Mouse (Mus musculus): ENCODE results near the gene Cbfa2t3. TPM values are rescaled to one million over a fixed set of nuclear protein-coding genes. Genes with fewer than 3 reads are reported as not detected.

Cbfa2t3 gene
- polyA plus RNA-seq, 1 experiment, result not detected

DNA sequence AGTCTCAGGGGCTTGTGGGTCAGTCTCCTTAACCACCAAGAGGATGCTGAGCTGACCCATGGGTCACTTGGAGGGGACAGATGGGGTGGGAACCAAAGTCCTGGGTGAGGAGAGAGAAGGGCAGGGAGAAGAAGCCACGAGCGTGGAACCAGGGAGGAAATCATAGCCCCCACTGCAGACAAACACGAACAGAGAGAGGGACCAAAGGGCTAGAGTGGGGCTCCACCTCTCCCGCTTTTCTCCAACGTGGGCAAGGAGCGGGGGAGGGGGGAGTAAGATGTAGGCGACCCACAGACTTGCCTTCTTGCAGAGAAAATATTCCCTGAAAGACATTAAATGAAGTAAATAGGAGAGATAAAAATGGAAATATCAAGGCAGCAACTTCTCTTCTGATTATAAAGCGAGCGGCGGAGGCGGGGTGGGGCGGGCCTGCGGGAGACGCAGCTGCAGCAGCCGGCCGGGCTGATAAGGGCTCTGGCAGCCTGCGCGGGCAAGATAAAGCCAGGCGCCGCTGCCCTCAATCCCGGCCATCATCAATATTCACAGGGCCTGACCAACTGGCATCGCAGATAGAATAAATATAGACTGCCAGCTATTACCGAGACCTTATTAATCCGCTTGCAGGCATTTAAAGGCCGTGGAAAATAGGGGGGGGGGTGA, 21.3 kb upstream of the Cbfa2t3 start:
- no peak for TF ChIP-seq CTCF (IDR thresholded peaks at IDR 0.05; ENCODE audit: insufficient read depth, low read depth, low read length)
- TF ChIP-seq POLR2A (IDR thresholded peaks at IDR 0.05; ENCODE audit: insufficient read depth, low read depth, low read length), result no peak; the same call in 1 of the 2 replicates
- WGBS, result 5% methylated on average over 25 of the region's 25 CpGs
- H3K27ac ChIP-seq (ENCODE audit: insufficient read depth, low read depth, low read length), result peak overlapping the region; percentile 87
- peaks cover 45% of the 10 kb centered on the region for H3K4me1 ChIP-seq (ENCODE audit: control insufficient read depth, insufficient read depth, low read length)
- H3K4me3 ChIP-seq (ENCODE audit: insufficient read depth, low read depth, low read length), result 0 out of 2 replicates have a peak overlapping the region, but pooled peaks have one; percentile 2

DNA sequence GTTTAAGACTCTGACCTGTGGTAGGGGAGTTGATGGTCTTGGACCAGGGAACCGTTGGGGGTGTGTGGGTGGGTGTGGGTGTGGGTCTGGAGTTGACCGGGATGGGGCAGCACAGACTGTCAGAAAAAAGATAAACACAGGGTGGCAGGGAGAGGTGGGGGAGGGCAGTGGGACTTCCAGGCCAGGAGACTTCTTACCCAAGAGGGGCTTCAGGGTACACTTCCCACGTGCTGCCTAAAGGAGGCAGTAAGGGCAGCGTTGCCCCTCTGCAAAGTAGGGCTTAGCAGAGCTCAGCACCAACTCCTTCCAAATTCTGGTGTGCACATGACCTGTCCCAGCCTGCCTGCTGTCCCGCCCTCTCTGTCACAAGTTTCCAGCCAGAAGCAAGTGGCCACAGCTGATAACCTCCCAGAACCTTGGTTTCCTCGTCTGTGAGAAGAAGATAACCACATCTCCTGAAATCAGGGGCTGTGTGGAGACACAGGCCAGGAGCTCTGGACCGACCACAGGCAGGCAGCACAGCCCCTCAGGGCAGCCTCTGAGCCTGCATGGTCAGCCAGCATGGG, 20.7 kb upstream of the Cbfa2t3 start:
- no peak for TF ChIP-seq CTCF (IDR thresholded peaks at IDR 0.05; ENCODE audit: insufficient read depth, low read depth, low read length)
- no peak for TF ChIP-seq POLR2A (IDR thresholded peaks at IDR 0.05; ENCODE audit: insufficient read depth, low read depth, low read length)

DNA sequence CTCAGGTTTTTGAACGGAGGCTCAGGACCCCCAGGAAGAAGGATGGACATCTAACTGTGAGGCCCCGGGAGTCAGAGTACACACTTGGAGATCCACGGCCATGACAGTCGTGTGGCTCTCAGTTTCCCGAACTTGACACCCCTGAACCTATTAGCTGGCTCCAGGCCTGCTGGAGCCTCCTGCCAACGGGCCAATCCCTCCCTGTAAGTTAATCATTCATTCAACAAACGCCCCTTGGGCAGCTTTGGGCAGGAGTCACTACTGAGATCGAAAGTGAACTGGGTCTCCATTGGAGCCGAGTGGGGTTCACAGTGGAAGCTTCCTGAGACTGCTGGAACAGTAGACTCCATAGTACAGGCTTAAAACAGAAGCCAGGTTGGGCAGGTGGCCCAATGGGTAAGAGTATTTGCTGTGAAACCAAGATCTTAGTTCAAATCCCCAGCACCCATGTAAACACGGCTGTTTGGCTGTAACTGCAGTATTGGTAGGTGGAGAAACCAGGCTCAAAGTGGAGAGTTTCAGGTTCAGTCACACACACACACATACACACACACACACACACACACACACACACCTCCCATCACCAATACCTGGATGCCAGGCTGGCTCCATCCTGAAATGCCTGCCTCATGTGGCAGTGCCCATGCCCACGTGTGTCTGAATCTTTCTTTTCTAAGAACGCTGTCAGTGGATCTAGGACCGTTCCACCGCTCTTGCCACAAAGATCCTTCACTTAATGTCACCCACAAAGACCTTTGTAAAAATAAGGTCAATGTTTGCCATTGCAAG, 20.0 kb upstream of the Cbfa2t3 start:
- no peak overlapping the region for H3K4me3 ChIP-seq (ENCODE audit: insufficient read depth, low read depth, low read length)
- TF ChIP-seq POLR2A (IDR thresholded peaks at IDR 0.05; ENCODE audit: insufficient read depth, low read depth, low read length), result no peak
- TF ChIP-seq CTCF (IDR thresholded peaks at IDR 0.05; ENCODE audit: insufficient read depth, low read depth, low read length), result no peak
- WGBS, result 85% methylated on average over 14 of the region's 14 CpGs
- peaks cover 45% of the 10 kb centered on the region for H3K4me1 ChIP-seq (ENCODE audit: control insufficient read depth, insufficient read depth, low read length)
- no peak overlapping the region for H3K27ac ChIP-seq (ENCODE audit: insufficient read depth, low read depth, low read length)

More for the DNA sequence above, 20.7 kb upstream of the Cbfa2t3 start:
- 31% methylated on average over 7 of the region's 7 CpGs for WGBS
- peaks cover 45% of the 10 kb centered on the region for H3K4me1 ChIP-seq (ENCODE audit: control insufficient read depth, insufficient read depth, low read length)
- peak overlapping the region; percentile 87 for H3K27ac ChIP-seq (ENCODE audit: insufficient read depth, low read depth, low read length)
- no peak overlapping the region for H3K4me3 ChIP-seq (ENCODE audit: insufficient read depth, low read depth, low read length)

DNA sequence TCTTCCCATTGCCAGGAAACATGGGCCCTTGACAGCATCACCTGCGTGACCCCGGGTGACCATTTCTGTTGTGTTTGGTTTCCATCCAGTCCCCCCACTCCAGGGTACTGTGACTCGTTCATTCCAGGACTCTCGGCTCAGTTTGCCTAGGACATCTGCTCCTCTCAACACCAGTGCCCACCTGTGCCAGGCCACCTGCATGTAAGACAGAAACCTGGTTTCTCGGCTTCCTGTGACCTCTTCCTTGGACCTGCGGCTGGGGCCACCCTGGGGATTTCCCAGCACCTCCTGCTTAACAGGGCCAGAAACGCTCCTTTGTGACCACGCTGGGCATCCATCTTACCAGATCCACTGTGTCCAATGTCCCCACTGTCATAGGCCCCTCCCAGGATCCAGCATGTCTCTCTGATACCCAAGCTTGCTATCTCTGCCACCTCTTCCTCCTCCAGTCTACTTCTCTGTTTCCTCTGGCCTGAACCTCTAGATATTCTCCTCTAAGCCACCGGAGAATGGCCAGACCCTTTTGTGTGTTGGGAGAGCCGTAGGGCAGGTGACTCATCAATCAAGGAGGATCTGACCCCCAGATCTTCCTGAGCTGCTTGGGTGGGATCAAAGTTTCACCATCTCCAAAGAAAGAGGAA, 19.1 kb upstream of the Cbfa2t3 start:
- WGBS, result 90% methylated on average over 10 of the region's 10 CpGs
- TF ChIP-seq POLR2A (IDR thresholded peaks at IDR 0.05; ENCODE audit: insufficient read depth, low read depth, low read length) (no peak), CTCF (IDR thresholded peaks at IDR 0.05; ENCODE audit: insufficient read depth, low read depth, low read length) (no peak)
- H3K4me1 ChIP-seq (ENCODE audit: control insufficient read depth, insufficient read depth, low read length), result peaks cover 45% of the 10 kb centered on the region
- H3K4me3 ChIP-seq (ENCODE audit: insufficient read depth, low read depth, low read length), result no peak overlapping the region
- H3K27ac ChIP-seq (ENCODE audit: insufficient read depth, low read depth, low read length), result no peak overlapping the region

DNA sequence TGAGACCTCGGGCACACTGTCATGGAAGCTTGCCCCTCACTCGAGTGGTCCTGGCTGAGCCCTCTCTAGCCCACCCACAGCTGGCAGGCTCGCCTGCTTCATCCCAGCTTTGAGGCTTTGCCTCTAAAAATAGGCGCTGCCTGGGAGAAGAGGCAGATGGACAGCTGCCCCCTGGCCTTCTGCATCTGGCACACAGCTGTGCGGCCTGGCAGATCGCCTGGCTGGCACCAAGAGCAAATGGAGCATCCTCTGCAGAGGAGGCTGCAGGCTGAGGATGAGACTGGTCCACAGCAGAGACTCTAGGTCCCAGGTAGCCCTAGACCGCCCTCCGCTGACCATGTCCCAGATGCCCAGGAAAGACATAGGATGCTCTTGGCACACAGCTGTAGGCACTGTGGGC, 17.7 kb upstream of the Cbfa2t3 start:
- WGBS, result 82% methylated on average over 8 of the region's 8 CpGs
- Histone ChIP-seq H3K4me1 (ENCODE audit: control insufficient read depth, insufficient read depth, low read length) (peaks cover 42% of the 10 kb centered on the region), H3K4me3 (ENCODE audit: insufficient read depth, low read depth, low read length) (no peak overlapping the region), H3K27ac (ENCODE audit: insufficient read depth, low read depth, low read length) (no peak overlapping the region)
- no peak for TF ChIP-seq POLR2A (IDR thresholded peaks at IDR 0.05; ENCODE audit: insufficient read depth, low read depth, low read length)
- no peak for TF ChIP-seq CTCF (IDR thresholded peaks at IDR 0.05; ENCODE audit: insufficient read depth, low read depth, low read length)

DNA sequence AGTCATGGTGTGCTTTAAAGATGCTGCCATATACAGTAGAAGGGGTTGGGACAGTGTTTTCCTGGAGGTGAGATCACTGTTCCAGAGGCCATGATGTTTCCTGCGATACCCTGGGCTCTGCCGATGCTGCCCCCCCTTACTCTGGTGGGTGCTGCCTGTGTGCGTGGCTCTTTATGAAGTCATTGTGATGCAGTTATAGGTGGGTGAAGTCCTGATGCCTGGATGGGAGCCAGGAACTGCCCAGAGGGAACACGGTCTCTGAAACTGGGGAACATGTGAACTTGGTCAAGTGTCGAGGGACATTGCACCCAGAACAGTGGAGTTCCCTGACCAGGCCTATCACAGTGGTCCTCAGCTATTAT, 14.2 kb upstream of the Cbfa2t3 start:
- no peak for TF ChIP-seq CTCF (IDR thresholded peaks at IDR 0.05; ENCODE audit: insufficient read depth, low read depth, low read length)
- TF ChIP-seq POLR2A (IDR thresholded peaks at IDR 0.05; ENCODE audit: insufficient read depth, low read depth, low read length), result no peak
- WGBS, result 99% methylated on average over 5 of the region's 5 CpGs
- H3K4me3 ChIP-seq (ENCODE audit: insufficient read depth, low read depth, low read length), result no peak overlapping the region
- H3K27ac ChIP-seq (ENCODE audit: insufficient read depth, low read depth, low read length), result no peak overlapping the region
- peaks cover 25% of the 10 kb centered on the region for H3K4me1 ChIP-seq (ENCODE audit: control insufficient read depth, insufficient read depth, low read length)

DNA sequence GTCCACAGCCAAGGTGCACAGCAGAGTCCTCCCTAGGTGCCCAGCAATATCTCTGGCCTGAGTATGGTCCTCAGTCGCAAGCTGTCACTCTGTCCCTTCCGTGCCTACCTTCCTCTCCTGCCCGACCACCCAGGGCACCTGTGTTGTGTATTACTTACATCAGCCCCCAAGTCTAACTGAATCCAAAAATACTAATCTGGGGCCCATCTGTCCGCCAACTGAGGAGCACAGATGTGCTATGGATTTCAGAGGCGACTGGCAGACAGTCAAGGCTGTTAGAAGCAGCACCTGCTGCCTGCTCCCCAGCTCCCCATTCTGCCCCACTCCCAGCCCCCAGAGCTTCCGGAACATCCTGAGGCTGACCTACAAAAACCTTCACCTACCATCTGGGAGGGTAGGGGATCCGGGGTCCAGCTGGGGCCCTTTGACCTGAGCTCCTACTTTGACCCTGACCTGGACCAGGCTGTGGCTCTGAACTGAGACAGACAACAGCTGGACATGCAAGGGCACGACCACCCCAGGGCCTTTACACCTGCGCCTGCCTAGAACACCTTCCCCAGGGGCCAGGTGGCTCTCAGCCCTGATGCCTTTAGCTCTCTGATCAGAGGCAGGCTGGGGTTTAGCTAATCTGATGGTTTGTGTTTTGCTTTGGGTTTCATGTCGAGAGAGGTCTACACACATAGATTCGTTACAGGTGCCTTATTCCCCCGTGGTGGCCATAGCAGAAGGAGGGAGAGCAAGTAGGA, 13.7 kb upstream of the Cbfa2t3 start:
- Histone ChIP-seq H3K4me1 (ENCODE audit: control insufficient read depth, insufficient read depth, low read length) (peaks cover 24% of the 10 kb centered on the region), H3K27ac (ENCODE audit: insufficient read depth, low read depth, low read length) (no peak overlapping the region), H3K4me3 (ENCODE audit: insufficient read depth, low read depth, low read length) (no peak overlapping the region)
- 83% methylated on average over 12 of the region's 12 CpGs for WGBS
- TF ChIP-seq CTCF (IDR thresholded peaks at IDR 0.05; ENCODE audit: insufficient read depth, low read depth, low read length) (no peak), POLR2A (IDR thresholded peaks at IDR 0.05; ENCODE audit: insufficient read depth, low read depth, low read length) (no peak)

DNA sequence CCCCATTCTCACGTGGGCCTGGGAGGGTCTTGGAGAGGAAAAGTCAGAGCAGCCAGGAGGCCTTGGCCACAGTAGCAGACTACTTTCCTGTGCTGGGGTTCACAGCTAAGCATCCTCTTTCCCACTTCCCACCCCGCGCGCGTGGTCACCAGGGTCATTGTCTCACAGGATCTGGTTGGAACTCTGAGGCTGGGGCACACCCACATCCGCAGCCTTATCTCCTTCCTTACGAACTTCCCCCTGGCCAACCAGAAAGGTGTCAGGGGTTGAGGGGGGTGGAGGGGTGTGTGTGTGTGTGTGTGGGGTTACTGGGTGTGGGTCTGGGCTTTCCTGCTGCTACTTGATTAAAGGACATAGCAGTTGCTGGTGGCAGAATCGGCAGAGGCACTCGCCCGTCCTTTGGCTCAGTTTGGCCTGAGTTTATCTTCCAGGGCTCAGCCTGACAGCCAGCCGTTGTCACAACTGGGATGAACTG, 13.0 kb upstream of the Cbfa2t3 start:
- H3K4me3 ChIP-seq (ENCODE audit: insufficient read depth, low read depth, low read length), result no peak overlapping the region
- peaks cover 24% of the 10 kb centered on the region for H3K4me1 ChIP-seq (ENCODE audit: control insufficient read depth, insufficient read depth, low read length)
- 90% methylated on average over 11 of the region's 11 CpGs for WGBS
- TF ChIP-seq POLR2A (IDR thresholded peaks at IDR 0.05; ENCODE audit: insufficient read depth, low read depth, low read length) (no peak), CTCF (IDR thresholded peaks at IDR 0.05; ENCODE audit: insufficient read depth, low read depth, low read length) (no peak)
- H3K27ac ChIP-seq (ENCODE audit: insufficient read depth, low read depth, low read length), result no peak overlapping the region
